Mouse (Mus musculus) urinary bladder, adult 18-20 months (tissue): ENCODE results near the gene Vwa8.

Experiments used
- DNase-seq, 2 experiments: peaks; one replicate each; pipeline ENCODE4 v3.0.0; 2022; ENCODE audit warnings: low spot score in 2 of 2, mixed read lengths in 2 of 2

Gene Vwa8

GRCm38 (mm10) chr14:79142342-79142741, 293.5 kb downstream of the Vwa8 start:
- DNase-seq = no peak

DNA sequence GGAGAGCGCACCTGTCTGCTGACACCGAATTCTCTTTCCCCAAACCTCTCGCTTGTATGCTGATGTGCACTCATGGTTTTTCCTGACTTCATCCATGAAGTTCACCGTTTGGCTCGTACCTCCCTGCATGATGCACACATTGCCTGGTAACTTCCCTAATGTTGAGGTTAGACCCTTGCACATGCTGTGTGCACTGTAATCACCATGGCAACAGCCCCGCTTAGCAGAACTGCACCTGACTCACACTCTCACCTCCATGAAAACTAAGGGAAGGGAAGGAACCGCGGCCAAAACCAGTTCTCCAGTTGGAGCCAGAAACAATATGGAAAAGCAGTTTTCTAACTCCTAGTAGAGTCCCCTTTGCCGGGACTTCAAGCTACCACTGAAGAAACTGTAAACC, 294.8 kb downstream of the Vwa8 start:
- no peak for DNase-seq

DNA sequence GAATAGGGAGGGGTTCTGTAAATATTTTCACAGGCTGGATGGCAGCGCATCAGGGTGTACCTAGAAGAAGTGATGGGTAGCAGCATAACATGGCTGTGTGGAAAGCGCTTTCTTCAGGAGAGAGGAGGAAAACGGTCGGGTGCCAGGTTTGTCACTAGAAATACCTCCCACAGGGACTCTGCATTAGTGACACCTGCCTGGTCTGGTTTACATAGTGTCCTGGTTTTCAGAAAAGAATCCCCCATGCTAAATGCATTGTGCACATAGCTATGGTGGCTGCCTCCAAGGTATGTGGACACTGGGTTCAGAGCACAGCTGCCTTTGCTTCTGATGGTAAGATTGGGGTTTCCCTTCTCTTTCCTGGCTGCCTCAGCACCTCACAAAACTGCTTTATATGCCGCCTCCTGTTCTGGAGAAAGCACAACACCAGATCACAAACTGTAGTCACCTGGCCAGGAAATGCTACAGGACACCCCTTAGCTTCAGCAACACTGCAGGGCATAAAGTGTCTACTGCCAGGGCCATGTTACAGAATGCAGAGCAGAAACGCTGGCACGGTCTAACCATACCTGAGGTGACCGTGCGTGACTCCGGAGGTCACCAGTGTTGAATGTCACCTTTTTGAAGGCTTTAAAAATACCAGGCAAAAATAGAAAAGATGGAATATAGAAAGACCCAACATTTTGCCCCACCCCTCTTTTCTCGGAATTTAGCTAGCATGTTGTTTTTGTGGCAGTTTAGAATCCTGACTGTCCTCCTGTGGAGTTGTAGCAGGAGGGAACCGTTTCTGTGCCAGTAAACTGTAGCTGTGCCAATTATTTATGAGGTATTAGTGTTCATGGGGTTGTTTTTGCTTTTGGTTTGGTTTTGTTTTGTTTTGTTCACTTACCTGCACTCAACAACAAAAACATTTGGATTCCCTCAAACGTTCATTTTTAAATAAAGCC, 295.7 kb downstream of the Vwa8 start:
- DNase-seq = no peak

- no peak for DNase-seq
These were observed 302.9 kb downstream of the Vwa8 start for GRCm38 (mm10) chr14:79151711-79152110.

DNA sequence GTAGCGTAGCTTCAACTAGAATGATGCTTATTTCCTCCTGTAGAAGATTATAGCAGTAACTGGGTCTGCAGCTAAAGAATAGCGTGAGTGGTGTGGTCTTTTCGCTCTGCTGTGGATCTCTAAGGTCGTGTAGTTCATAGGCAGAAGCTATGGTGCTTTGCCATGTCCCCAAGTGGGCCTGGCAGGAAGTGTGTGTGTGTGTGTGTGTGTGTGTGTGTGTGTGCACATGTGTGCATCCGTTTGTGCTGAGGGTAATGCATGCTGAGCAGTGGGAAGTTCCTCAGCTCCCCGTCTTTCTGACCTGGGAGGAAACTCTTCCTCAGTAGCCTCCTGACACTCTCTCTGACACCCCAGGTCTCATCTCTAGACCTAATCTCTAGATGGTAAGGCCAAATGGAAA, 305.0 kb downstream of the Vwa8 start:
- DNase-seq = no peak

DNA sequence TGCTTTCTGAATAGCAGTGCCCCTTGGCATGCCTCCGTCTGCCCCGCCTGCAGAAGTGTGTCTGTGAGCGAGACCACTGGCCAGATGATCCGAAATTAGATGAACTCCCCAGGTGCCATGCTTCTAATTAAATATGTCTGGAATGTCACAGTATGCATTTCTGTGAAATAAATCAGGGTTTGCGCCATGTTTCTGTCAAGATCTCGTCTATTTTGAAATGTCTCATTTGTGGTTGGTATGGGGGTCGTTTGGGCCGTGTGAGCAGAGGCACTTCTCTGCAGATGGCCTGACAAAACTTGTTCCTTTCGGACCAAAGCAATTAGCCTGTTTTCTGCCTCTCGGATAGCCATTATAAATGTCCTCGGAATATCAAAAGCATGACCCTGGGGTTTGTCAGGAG, 306.1 kb downstream of the Vwa8 start:
- DNase-seq = no peak

DNA sequence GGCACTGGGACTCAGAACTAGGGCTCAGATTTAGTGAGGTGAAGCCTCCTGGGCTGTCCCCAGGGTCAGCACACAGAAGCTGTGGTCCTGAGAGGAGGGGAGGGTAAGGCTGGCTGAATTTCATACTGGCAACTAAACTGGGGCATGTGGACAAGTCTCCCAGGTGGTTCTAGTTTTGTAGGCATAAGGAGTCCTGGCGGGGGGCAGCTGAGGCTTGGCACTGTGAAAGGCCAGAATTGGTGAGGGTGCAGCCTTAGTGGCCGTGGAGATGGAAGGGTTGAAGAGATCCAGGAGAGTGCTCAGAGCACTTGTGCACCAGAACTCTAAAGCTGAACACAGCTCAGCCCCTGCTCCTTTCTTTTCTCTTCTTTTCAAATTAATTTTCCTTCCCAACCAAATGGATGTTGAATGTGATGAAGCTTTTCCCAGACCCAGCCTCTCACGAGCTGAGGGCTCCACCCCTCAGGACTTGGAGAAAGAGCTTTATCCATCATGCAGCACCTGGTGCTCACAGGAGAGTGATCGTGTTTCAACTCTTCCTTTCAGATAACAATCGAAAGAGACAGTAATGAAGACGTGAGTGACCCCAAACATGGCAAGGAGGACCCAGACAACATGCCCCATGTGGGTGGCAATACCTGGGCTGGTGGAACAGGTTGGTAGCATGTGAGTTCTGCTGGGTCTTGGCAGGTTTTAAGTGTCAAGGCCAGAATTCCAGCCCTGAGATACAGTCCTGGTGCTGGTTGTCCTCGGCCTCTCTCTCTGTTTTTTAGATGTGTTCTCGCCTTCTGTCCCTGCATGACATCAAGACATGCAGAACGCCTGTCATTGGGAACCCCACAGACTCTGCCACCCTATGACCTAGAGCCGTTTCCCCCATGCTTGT, 307.9 kb downstream of the Vwa8 start:
- no peak for DNase-seq

GRCm38 (mm10) chr14:79157451-79158218, 308.8 kb downstream of the Vwa8 start:
- DNase-seq = no peak

GRCm38 (mm10) chr14:79158219-79158521, 309.3 kb downstream of the Vwa8 start:
- DNase-seq = no peak

GRCm38 (mm10) chr14:79158673-79159200, 309.9 kb downstream of the Vwa8 start:
- no peak for DNase-seq

GRCm38 (mm10) chr14:79159451-79159850, 310.6 kb downstream of the Vwa8 start:
- no peak for DNase-seq

DNA sequence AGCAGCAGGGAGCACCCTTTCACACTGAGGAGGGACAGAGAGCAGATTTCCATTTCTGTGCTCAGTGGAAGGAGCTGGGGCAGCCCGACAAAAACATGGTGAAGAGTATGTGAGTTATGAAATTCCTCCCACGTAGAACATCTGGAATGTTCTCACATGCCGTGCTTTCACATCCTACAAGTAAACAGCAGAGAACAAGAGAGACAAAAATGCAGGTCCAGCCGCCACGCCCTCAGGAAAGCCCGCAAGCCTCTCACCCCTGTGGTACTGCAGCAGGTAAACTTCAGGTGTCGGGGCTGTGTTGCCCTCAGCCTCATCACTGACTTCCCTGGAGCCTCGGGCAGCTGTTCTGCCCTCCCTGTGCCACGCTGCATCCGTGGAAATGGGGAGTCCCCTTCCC, 311.6 kb downstream of the Vwa8 start:
- DNase-seq = no peak

GRCm38 (mm10) chr14:79160966-79161365, 312.1 kb downstream of the Vwa8 start:
- no peak for DNase-seq

DNA sequence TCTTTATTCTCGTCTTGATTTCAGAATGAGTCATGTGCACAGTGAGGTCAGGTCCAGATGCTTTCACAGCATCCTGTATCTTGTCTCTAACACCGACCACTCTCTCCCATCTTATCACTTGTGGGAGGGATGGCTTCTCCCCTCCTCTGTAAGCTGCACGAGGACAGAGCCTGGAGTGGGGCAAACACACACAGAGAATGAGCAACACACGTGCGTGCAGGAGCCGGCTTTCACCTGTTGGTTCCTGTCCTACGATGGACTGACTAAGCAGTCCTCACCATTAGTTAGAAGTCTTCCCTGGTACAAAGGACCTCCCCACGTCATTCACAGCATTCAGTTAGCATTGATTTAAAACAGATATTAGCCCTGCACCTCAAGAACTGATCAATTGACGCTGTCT, 312.9 kb downstream of the Vwa8 start:
- DNase-seq = no peak

- no peak for DNase-seq
These were observed 313.8 kb downstream of the Vwa8 start for GRCm38 (mm10) chr14:79162678-79163077.

- DNase-seq = no peak
These were observed 315.5 kb downstream of the Vwa8 start for GRCm38 (mm10) chr14:79164334-79164733.

- no peak for DNase-seq
These were observed 316.1 kb downstream of the Vwa8 start for GRCm38 (mm10) chr14:79164925-79165324.

GRCm38 (mm10) chr14:79174526-79174925, 325.7 kb downstream of the Vwa8 start:
- DNase-seq = no peak

DNA sequence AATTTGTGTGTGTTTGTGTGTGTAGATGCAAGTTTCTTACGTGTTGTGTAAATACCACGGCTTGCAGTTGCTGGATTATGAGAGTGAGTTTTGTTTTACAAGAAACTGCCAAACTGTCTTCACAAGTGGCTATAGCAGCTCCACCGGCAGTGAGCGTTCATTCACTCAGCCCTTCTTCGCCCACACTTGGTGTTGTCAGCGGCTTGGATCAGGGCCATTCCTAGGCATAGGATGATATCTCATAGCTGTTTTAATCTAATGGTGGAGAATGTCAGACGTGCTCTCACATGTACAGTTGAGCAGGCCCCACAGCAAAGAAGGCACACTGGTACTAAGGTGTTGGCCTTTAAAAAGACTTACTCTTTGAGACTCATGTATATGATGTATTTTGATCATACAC, 328.9 kb downstream of the Vwa8 start:
- no peak for DNase-seq

DNA sequence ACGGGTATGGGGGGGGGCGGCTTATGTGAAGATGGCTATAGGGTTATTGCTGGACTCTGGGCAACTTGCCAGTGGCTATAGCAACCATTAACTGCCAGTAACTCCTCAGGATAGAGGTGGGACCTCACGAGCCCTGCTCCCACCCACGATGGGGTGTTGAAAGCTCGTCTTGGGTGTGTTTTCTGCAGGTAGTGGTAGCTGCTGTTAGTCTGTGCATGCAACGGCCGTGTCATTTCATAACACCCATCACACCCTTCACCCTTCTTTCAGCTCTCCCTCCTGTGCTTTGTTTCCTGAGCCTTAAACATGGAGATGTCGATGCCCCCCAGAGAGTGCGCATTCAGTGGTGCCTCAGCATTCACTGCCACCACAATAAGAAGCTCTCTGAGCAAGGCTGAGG, 329.4 kb downstream of the Vwa8 start:
- DNase-seq = no peak

- DNase-seq = no peak
These were observed 331.4 kb downstream of the Vwa8 start for GRCm38 (mm10) chr14:79180078-79180730.
